Mouse (Mus musculus): ENCODE results near the gene Adssl1.

Gene Adssl1

GRCm38 (mm10) chr12:112619686-112620353, at the start of gene Adssl1:
Adssl1 (plus strand) TSS chr12:112620045.
- peak; percentile 95 for DNase-seq (ENCODE audit: low read depth, low spot score)

GRCm38 (mm10) chr12:112570160-112570559, 49.7 kb upstream of the Adssl1 start:
- no peak for DNase-seq (ENCODE audit: low read depth, low spot score)

GRCm38 (mm10) chr12:112571064-112571463, 48.8 kb upstream of the Adssl1 start:
- DNase-seq (ENCODE audit: low read depth, low spot score) = no peak

- DNase-seq (ENCODE audit: low read depth, low spot score) = no peak
Observed at GRCm38 (mm10) chr12:112575274-112575986, 44.4 kb upstream of the Adssl1 start.

- no peak for DNase-seq (ENCODE audit: low read depth, low spot score)
Observed at GRCm38 (mm10) chr12:112576341-112576740, 43.5 kb upstream of the Adssl1 start.

GRCm38 (mm10) chr12:112576749-112577148, 43.1 kb upstream of the Adssl1 start:
- no peak for DNase-seq (ENCODE audit: low read depth, low spot score)

GRCm38 (mm10) chr12:112578296-112579090, 41.4 kb upstream of the Adssl1 start:
- no peak for DNase-seq (ENCODE audit: low read depth, low spot score)

- no peak for DNase-seq (ENCODE audit: low read depth, low spot score)
Observed at GRCm38 (mm10) chr12:112579430-112579829, 40.4 kb upstream of the Adssl1 start.

GRCm38 (mm10) chr12:112579926-112580325, 39.9 kb upstream of the Adssl1 start:
- DNase-seq (ENCODE audit: low read depth, low spot score) = no peak

- no peak for DNase-seq (ENCODE audit: low read depth, low spot score)
Observed at GRCm38 (mm10) chr12:112581113-112581512, 38.7 kb upstream of the Adssl1 start.

GRCm38 (mm10) chr12:112584954-112585353, 34.9 kb upstream of the Adssl1 start:
- DNase-seq (ENCODE audit: low read depth, low spot score) = no peak

- DNase-seq (ENCODE audit: low read depth, low spot score) = no peak
Observed at GRCm38 (mm10) chr12:112585924-112586538, 33.8 kb upstream of the Adssl1 start.

GRCm38 (mm10) chr12:112587125-112588124, 32.4 kb upstream of the Adssl1 start:
- DNase-seq (ENCODE audit: low read depth, low spot score) = peak; percentile 67

- peak; percentile 54 for DNase-seq (ENCODE audit: low read depth, low spot score)
Observed at GRCm38 (mm10) chr12:112588426-112589256, 31.2 kb upstream of the Adssl1 start, which contains the start of gene Inf2. Inf2 (plus strand) TSS chr12:112588784.

- DNase-seq (ENCODE audit: low read depth, low spot score) = no peak
Observed at GRCm38 (mm10) chr12:112589491-112590191, 30.2 kb upstream of the Adssl1 start.

GRCm38 (mm10) chr12:112590566-112591239, 29.1 kb upstream of the Adssl1 start:
- DNase-seq (ENCODE audit: low read depth, low spot score) = no peak

GRCm38 (mm10) chr12:112591240-112591639, 28.6 kb upstream of the Adssl1 start:
- no peak for DNase-seq (ENCODE audit: low read depth, low spot score)

- no peak for DNase-seq (ENCODE audit: low read depth, low spot score)
Observed at GRCm38 (mm10) chr12:112591730-112592129, 28.1 kb upstream of the Adssl1 start.
